Mouse (Mus musculus): Measurements from ENCODE around the gene Olfr133.
"Not testable (repeated sequence)": the region's sequence is repeated elsewhere in the genome, so short reads cannot be mapped to it uniquely, and the experiment has no call there.

Olfr133 gene

GRCm38 (mm10) chr17:38144981-38145380 lies at the start of gene Olfr133:
Gene Olfr133 (plus strand): TSS chr17:38145281.
- no peak for DNase-seq (ENCODE audit: low spot score in 2 of 2)

GRCm38 (mm10) chr17:38124199-38124598 lies 20.9 kb upstream of the Olfr133 start:
- DNase-seq (ENCODE audit: low spot score in 2 of 2): not testable (repeated sequence)

- not testable (repeated sequence) for DNase-seq (ENCODE audit: low spot score in 2 of 2)
Measured at GRCm38 (mm10) chr17:38125371-38125770, 19.7 kb upstream of the Olfr133 start.

GRCm38 (mm10) chr17:38134426-38134825 lies 10.7 kb upstream of the Olfr133 start, which contains the start of gene Olfr132:
Gene Olfr132 (minus strand): TSS chr17:38134526.
- no peak for DNase-seq (ENCODE audit: low spot score in 2 of 2)

GRCm38 (mm10) chr17:38171088-38171487 lies 26.0 kb downstream of the Olfr133 start, which contains the start of gene Olfr134:
Gene Olfr134 (plus strand): TSS chr17:38171388.
- DNase-seq (ENCODE audit: low spot score in 2 of 2): no peak

Data from spleen, postnatal 36 days (tissue).